Mouse (Mus musculus) neural tube, embryonic 14.5 days (tissue): ENCODE data around the gene Cxcl5. TPM values are rescaled to one million over a fixed set of nuclear protein-coding genes. Genes with fewer than 3 reads are reported as not detected.

ENCODE experiments used
- ATAC-seq: fragments of 200-750 bp; cut with Nextera tagmentation; 2 replicates; pipeline ENCODE4 v1.8.0; 2017; ENCODE audit warnings: low read depth, mild to moderate bottlenecking, moderate TSS enrichment, moderate library complexity
- H3K27ac ChIP-seq: fragments of 300-500 bp; sonication (generic); 2 replicates; pipeline ENCODE4 v1.5.1; 2014; ENCODE audit warnings: low read depth, mild to moderate bottlenecking, control low read depth, low read length, moderate library complexity, mixed read lengths
- H3K27me3 ChIP-seq: fragments of 300-500 bp; sonication (generic); 2 replicates; pipeline ENCODE4 v1.6.1; 2014; ENCODE audit warnings: low read length; ENCODE audit not compliant: control insufficient read depth, insufficient read depth
- H3K36me3 ChIP-seq: fragments of 300-500 bp; sonication (generic); 2 replicates; pipeline ENCODE4 v1.6.1; 2014; ENCODE audit warnings: low read length, mixed read lengths; ENCODE audit not compliant: control insufficient read depth, insufficient read depth
- H3K4me1 ChIP-seq: fragments of 300-500 bp; sonication (generic); 2 replicates; pipeline ENCODE4 v1.6.1; 2014; ENCODE audit warnings: low read length; ENCODE audit not compliant: control insufficient read depth, insufficient read depth
- H3K4me2 ChIP-seq: fragments of 300-500 bp; sonication (generic); 2 replicates; pipeline ENCODE4 v1.6.1; 2014; ENCODE audit warnings: mild to moderate bottlenecking, low read depth, low read length, control low read depth
- H3K4me3 ChIP-seq: fragments of 300-500 bp; sonication (generic); 2 replicates; pipeline ENCODE4 v1.5.1; 2014; ENCODE audit warnings: low read depth, low read length, control low read depth, mixed read lengths
- H3K9ac ChIP-seq: fragments of 300-500 bp; sonication (generic); replicated peaks from 2 replicates; pipeline ENCODE4 v1.6.1; 2014; ENCODE audit warnings: low read depth, mild to moderate bottlenecking, control low read depth, low read length, mixed read lengths
- H3K9me3 ChIP-seq: fragments of 300-500 bp; sonication (generic); 2 replicates; pipeline ENCODE4 v1.6.1; 2016; ENCODE audit warnings: low read length; ENCODE audit not compliant: control insufficient read depth
- WGBS: fragments of 180-500 bp; shearing (Covaris S2); extraction: QIAGEN DNeasy Blood & Tissue Kit; methylation state at CpG from one replicate; pipeline ENCODE4 v1.1.7; 2014; 5-methylcytosine and 5-hydroxymethylcytosine counted together
- polyA plus RNA-seq: library from polyadenylated mRNA; unstranded; fragments of >200 nt; fragmentation: Nextera tagmentation; extraction: Ambion mirVana; gene quantifications from 2 replicates; pipeline ENCODE4 v1.2.1, GENCODE M21; 2014

The Cxcl5 gene
- polyA plus RNA-seq, 1 experiment from 2014 or later, result 0.21 TPM

- H3K27me3 ChIP-seq, result no peaks in the 10 kb centered on the region
- no peak overlapping the region for H3K4me2 ChIP-seq
- H3K4me3 ChIP-seq, result no peak overlapping the region
- H3K9me3 ChIP-seq, result no peaks in the 10 kb centered on the region
- no peak overlapping the region for H3K27ac ChIP-seq
- 65% methylated on average over 4 of the region's 4 CpGs for WGBS
- no peak for ATAC-seq
- no peak overlapping the region for H3K9ac ChIP-seq
- no peaks in the 10 kb centered on the region for H3K36me3 ChIP-seq
- no peaks in the 10 kb centered on the region; the same call in 1 of the 2 replicates for H3K4me1 ChIP-seq
Measured at GRCm38 (mm10) chr5:90760303-90760702, 1.1 kb downstream of the Cxcl5 start.

GRCm38 (mm10) chr5:90760844-90761243 lies 1.7 kb downstream of the Cxcl5 start:
- H3K9me3 ChIP-seq, result no peaks in the 10 kb centered on the region
- H3K4me1 ChIP-seq, result no peaks in the 10 kb centered on the region; the same call in 1 of the 2 replicates
- 91% methylated on average over 2 of the region's 2 CpGs for WGBS
- no peak overlapping the region for H3K4me2 ChIP-seq
- no peak for ATAC-seq
- no peak overlapping the region for H3K9ac ChIP-seq
- H3K27ac ChIP-seq, result no peak overlapping the region
- H3K27me3 ChIP-seq, result no peaks in the 10 kb centered on the region
- no peaks in the 10 kb centered on the region for H3K36me3 ChIP-seq
- H3K4me3 ChIP-seq, result no peak overlapping the region

GRCm38 (mm10) chr5:90761834-90762233 lies 2.7 kb downstream of the Cxcl5 start:
- no peak for ATAC-seq
- WGBS, result 82% methylated on average over 3 of the region's 3 CpGs
- H3K4me2 ChIP-seq, result no peak overlapping the region

GRCm38 (mm10) chr5:90763912-90764665 lies 4.9 kb downstream of the Cxcl5 start:
- Histone ChIP-seq H3K4me2 (no peak overlapping the region), H3K4me3 (no peak overlapping the region), H3K27ac (no peak overlapping the region), H3K36me3 (no peaks in the 10 kb centered on the region), H3K27me3 (no peaks in the 10 kb centered on the region), H3K9ac (no peak overlapping the region), H3K4me1 (no peaks in the 10 kb centered on the region; the same call in 1 of the 2 replicates), H3K9me3 (no peaks in the 10 kb centered on the region)
- 86% methylated on average over 12 of the region's 12 CpGs for WGBS
- no peak for ATAC-seq

More at GRCm38 (mm10) chr5:90761834-90762233, 2.7 kb downstream of the Cxcl5 start:
- H3K27me3 ChIP-seq, result no peaks in the 10 kb centered on the region
- no peaks in the 10 kb centered on the region for H3K36me3 ChIP-seq
- no peak overlapping the region for H3K27ac ChIP-seq
- no peaks in the 10 kb centered on the region for H3K9me3 ChIP-seq
- H3K9ac ChIP-seq, result no peak overlapping the region
- no peak overlapping the region for H3K4me3 ChIP-seq
- no peaks in the 10 kb centered on the region; the same call in 1 of the 2 replicates for H3K4me1 ChIP-seq

GRCm38 (mm10) chr5:90765821-90766606 lies 6.9 kb downstream of the Cxcl5 start:
- ATAC-seq, result no peak
- H3K9ac ChIP-seq, result no peak overlapping the region
- H3K4me2 ChIP-seq, result no peak overlapping the region
- no peak overlapping the region for H3K4me3 ChIP-seq
- no peaks in the 10 kb centered on the region for H3K36me3 ChIP-seq
- no peak overlapping the region for H3K27ac ChIP-seq
- H3K27me3 ChIP-seq, result no peaks in the 10 kb centered on the region
- 81% methylated on average over 8 of the region's 8 CpGs for WGBS
- H3K4me1 ChIP-seq, result no peaks in the 10 kb centered on the region
- H3K9me3 ChIP-seq, result no peaks in the 10 kb centered on the region

GRCm38 (mm10) chr5:90768218-90768617 lies 9.1 kb downstream of the Cxcl5 start, which contains the start of gene Ppbp:
TSS of gene Ppbp (plus strand) at chr5:90768518.
- Histone ChIP-seq H3K4me1 (no peaks in the 10 kb centered on the region), H3K27me3 (no peaks in the 10 kb centered on the region), H3K9me3 (no peaks in the 10 kb centered on the region), H3K4me3 (no peak within 1 kb of the TSS), H3K27ac (no peak within 1 kb of the TSS), H3K4me2 (no peak within 1 kb of the TSS), H3K9ac (no peak within 1 kb of the TSS), H3K36me3 (no peaks in the 10 kb centered on the region)
- 61% methylated on average over 3 of the region's 3 CpGs for whole genome bisulfite sequencing
- no peak for ATAC-seq

- no peak for ATAC-seq
- Histone ChIP-seq H3K27ac (no peak overlapping the region), H3K27me3 (no peaks in the 10 kb centered on the region), H3K4me3 (no peak overlapping the region), H3K4me1 (no peaks in the 10 kb centered on the region), H3K9ac (no peak overlapping the region), H3K9me3 (no peaks in the 10 kb centered on the region), H3K4me2 (no peak overlapping the region), H3K36me3 (no peaks in the 10 kb centered on the region)
- WGBS, result 75% methylated on average over 3 of the region's 3 CpGs
Measured at GRCm38 (mm10) chr5:90771369-90771768, 12.2 kb downstream of the Cxcl5 start.

GRCm38 (mm10) chr5:90771880-90772653 lies 12.9 kb downstream of the Cxcl5 start, which contains the start of gene Pf4:
TSS of gene Pf4 (plus strand) at chr5:90772435.
- WGBS, result 88% methylated on average over 16 of the region's 16 CpGs
- H3K4me2 ChIP-seq, result no peak within 1 kb of the TSS
- H3K27ac ChIP-seq, result no peak within 1 kb of the TSS
- H3K4me1 ChIP-seq, result no peaks in the 10 kb centered on the region
- no peaks in the 10 kb centered on the region for H3K27me3 ChIP-seq
- H3K9me3 ChIP-seq, result no peaks in the 10 kb centered on the region
- ATAC-seq, result no peak
- H3K4me3 ChIP-seq, result no peak within 1 kb of the TSS
- H3K36me3 ChIP-seq, result no peaks in the 10 kb centered on the region
- H3K9ac ChIP-seq, result no peak within 1 kb of the TSS
